Mouse (Mus musculus) CH12.LX (cell line): ENCODE results near the gene Gm28557. TPM values are rescaled to one million over a fixed set of nuclear protein-coding genes. Genes with fewer than 3 reads are reported as not detected.

Source experiments
- DNase-seq: peaks from one replicate; pipeline ENCODE4 v3.0.0-alpha.2; 2013; ENCODE audit errors: extremely low read depth
- H3K27ac ChIP-seq: 2 replicates; pipeline ENCODE4 v1.5.1; 2012; ENCODE audit warnings: low read depth, mild to moderate bottlenecking, control low read depth, moderate library complexity; ENCODE audit not compliant: insufficient read depth
- H3K27me3 ChIP-seq: replicated peaks from 2 replicates; pipeline ENCODE3; 2012; ENCODE audit warnings: inconsistent platforms
- H3K36me3 ChIP-seq, 2 experiments: replicated peaks in 1 of 2; 2 replicates each; pipeline versions ENCODE3 to v1.6.1; 2012; ENCODE audit warnings: inconsistent platforms in 1 of 2, low read length in 1 of 2, mild to moderate bottlenecking in 1 of 2, mixed read lengths in 1 of 2, moderate library complexity in 1 of 2; ENCODE audit not compliant: control insufficient read depth in 1 of 2, insufficient read depth in 1 of 2
- H3K4me1 ChIP-seq, 2 experiments: 2 replicates each; pipeline ENCODE4 v1.6.1; 2012; ENCODE audit warnings: inconsistent platforms in 1 of 2, moderate library complexity in 1 of 2; ENCODE audit not compliant: insufficient read depth in 2 of 2, control insufficient read depth in 1 of 2
- H3K4me2 ChIP-seq: 2 replicates; pipeline ENCODE4 v1.6.1; 2012; ENCODE audit warnings: low read depth, mild to moderate bottlenecking, control low read depth; ENCODE audit not compliant: poor library complexity, insufficient read depth, severe bottlenecking
- H3K4me3 ChIP-seq, 3 experiments: fragments of 150-350 bp in 1 of 3; sonication (generic) in 1 of 3; replicated peaks in 1 of 3; 2 replicates each; pipeline versions ENCODE3 to v1.5.1; 2011 to 2012; ENCODE audit warnings: low read depth in 2 of 3, low read length in 2 of 3, mild to moderate bottlenecking in 2 of 3, moderate library complexity in 2 of 3, control low read depth in 1 of 3, improper control_type of control experiment in 1 of 3, inconsistent platforms in 1 of 3, mixed read lengths in 1 of 3; ENCODE audit not compliant: poor library complexity in 1 of 3
- H3K79me2 ChIP-seq: replicated peaks from 2 replicates; pipeline ENCODE4 v1.6.1; 2012; ENCODE audit warnings: mild to moderate bottlenecking, moderate library complexity; ENCODE audit not compliant: control insufficient read depth, poor library complexity, insufficient read depth, severe bottlenecking; ENCODE audit errors: extremely low read depth
- H3K9ac ChIP-seq: 2 replicates; pipeline ENCODE4 v1.6.1; 2012; ENCODE audit warnings: low read depth, mild to moderate bottlenecking, control low read depth, moderate library complexity; ENCODE audit not compliant: insufficient read depth
- H3K9me3 ChIP-seq: replicated peaks from 2 replicates; pipeline ENCODE3; 2012; ENCODE audit warnings: low read length, inconsistent platforms, mixed read lengths
- BHLHE40 ChIP-seq: IDR thresholded peaks from 2 replicates; pipeline ENCODE4 v1.6.1; 2011; ENCODE audit warnings: mild to moderate bottlenecking, low read depth, low read length, improper control_type of control experiment
- CHD1 ChIP-seq: IDR thresholded peaks from 2 replicates; pipeline ENCODE4 v1.6.1; 2012; ENCODE audit warnings: low read depth, low read length, improper control_type of control experiment, inconsistent platforms
- CHD2 ChIP-seq: IDR thresholded peaks from 2 replicates; pipeline ENCODE4 v1.6.1; 2011; ENCODE audit warnings: low read length, improper control_type of control experiment
- CTCF ChIP-seq, 2 experiments: IDR thresholded peaks in 1 of 2; conservative IDR thresholded peaks in 1 of 2; 2 replicates each; pipeline ENCODE4 v1.5.1; 2011 to 2012; ENCODE audit warnings: low read depth in 2 of 2, low read length in 2 of 2, improper control_type of control experiment in 1 of 2, inconsistent platforms in 1 of 2, mild to moderate bottlenecking in 1 of 2, moderate library complexity in 1 of 2
- E2F4 ChIP-seq: IDR thresholded peaks from 2 replicates; pipeline ENCODE4 v1.6.1; 2011; ENCODE audit warnings: low read depth, low read length, improper control_type of control experiment; ENCODE audit not compliant: insufficient replicate concordance
- ELF1 ChIP-seq: IDR thresholded peaks from 2 replicates; pipeline ENCODE4 v1.6.1; 2014; ENCODE audit warnings: low read depth, mild to moderate bottlenecking, inconsistent platforms, low read length, improper control_type of control experiment
- EP300 ChIP-seq: IDR thresholded peaks from 2 replicates; pipeline ENCODE4 v1.6.1; 2011; ENCODE audit warnings: low read length, improper control_type of control experiment
- ETS1 ChIP-seq: conservative IDR thresholded peaks from 2 replicates; pipeline ENCODE4 v1.6.1; 2012; ENCODE audit warnings: low read depth, mild to moderate bottlenecking, inconsistent platforms, low read length, improper control_type of control experiment, moderate library complexity
- GABPA ChIP-seq: IDR thresholded peaks from 2 replicates; pipeline ENCODE4 v1.6.1; 2012; ENCODE audit warnings: low read depth, low read length, improper control_type of control experiment, inconsistent platforms; ENCODE audit not compliant: insufficient replicate concordance
- HCFC1 ChIP-seq: IDR thresholded peaks from 2 replicates; pipeline ENCODE4 v1.6.1; 2012; ENCODE audit warnings: low read depth, mild to moderate bottlenecking, inconsistent platforms, low read length, improper control_type of control experiment
- IRF4 ChIP-seq: IDR thresholded peaks from 2 replicates; pipeline ENCODE4 v1.6.1; 2014; ENCODE audit warnings: low read depth, mild to moderate bottlenecking, inconsistent platforms, low read length, improper control_type of control experiment
- JUN ChIP-seq: IDR thresholded peaks from 2 replicates; pipeline ENCODE4 v1.6.1; 2011; ENCODE audit warnings: low read depth, mild to moderate bottlenecking, low read length, improper control_type of control experiment, moderate library complexity; ENCODE audit not compliant: insufficient read depth
- JUND ChIP-seq: conservative IDR thresholded peaks from 2 replicates; pipeline ENCODE4 v1.6.1; 2011; ENCODE audit warnings: low read depth, low read length, improper control_type of control experiment
- KAT2A ChIP-seq: IDR thresholded peaks from 2 replicates; pipeline ENCODE4 v1.6.1; 2012; ENCODE audit warnings: low read length, improper control_type of control experiment, inconsistent platforms; ENCODE audit not compliant: insufficient replicate concordance
- MAFK ChIP-seq: IDR thresholded peaks from 2 replicates; pipeline ENCODE4 v1.6.1; 2011; ENCODE audit warnings: low read length, improper control_type of control experiment; ENCODE audit not compliant: insufficient replicate concordance
- MAX ChIP-seq: IDR thresholded peaks from 2 replicates; pipeline ENCODE4 v1.6.1; 2011; ENCODE audit warnings: low read length, improper control_type of control experiment
- MAZ ChIP-seq: IDR thresholded peaks from 2 replicates; pipeline ENCODE4 v1.6.1; 2012; ENCODE audit warnings: low read depth, mild to moderate bottlenecking, inconsistent platforms, low read length, improper control_type of control experiment, moderate library complexity
- MEF2A ChIP-seq: IDR thresholded peaks from 2 replicates; pipeline ENCODE4 v1.6.1; 2014; ENCODE audit warnings: low read depth, mild to moderate bottlenecking, inconsistent platforms, low read length, improper control_type of control experiment, borderline replicate concordance
- MXI1 ChIP-seq: IDR thresholded peaks from 2 replicates; pipeline ENCODE4 v1.6.1; 2011; ENCODE audit warnings: mild to moderate bottlenecking, low read depth, low read length, improper control_type of control experiment
- MYC ChIP-seq: IDR thresholded peaks from 2 replicates; pipeline ENCODE4 v1.6.1; 2011; ENCODE audit warnings: low read depth, mild to moderate bottlenecking, improper control_type of control experiment, low read length
- NELFE ChIP-seq: IDR thresholded peaks from 2 replicates; pipeline ENCODE4 v1.6.1; 2011; ENCODE audit warnings: low read depth, low read length, improper control_type of control experiment
- NRF1 ChIP-seq: IDR thresholded peaks from 2 replicates; pipeline ENCODE4 v1.6.1; 2014; ENCODE audit warnings: low read depth, mild to moderate bottlenecking, inconsistent platforms, low read length, improper control_type of control experiment, moderate library complexity
- PAX5 ChIP-seq: IDR thresholded peaks from 2 replicates; pipeline ENCODE4 v1.6.1; 2012; ENCODE audit warnings: low read length, inconsistent platforms, mixed read lengths
- POLR2A ChIP-seq: IDR thresholded peaks from 2 replicates; pipeline ENCODE4 v1.6.1; 2011; ENCODE audit warnings: low read depth, mild to moderate bottlenecking, improper control_type of control experiment, low read length
- POLR2AphosphoS2 ChIP-seq: IDR thresholded peaks from 2 replicates; pipeline ENCODE4 v1.6.1; 2011; ENCODE audit warnings: low read depth, low read length, improper control_type of control experiment
- RAD21 ChIP-seq: IDR thresholded peaks from 2 replicates; pipeline ENCODE4 v1.6.1; 2011; ENCODE audit warnings: low read depth, mild to moderate bottlenecking, low read length, improper control_type of control experiment, moderate library complexity
- RCOR1 ChIP-seq: conservative IDR thresholded peaks from 2 replicates; pipeline ENCODE4 v1.6.1; 2012; ENCODE audit warnings: low read depth, mild to moderate bottlenecking, inconsistent platforms, low read length, improper control_type of control experiment
- SIN3A ChIP-seq: IDR thresholded peaks from 2 replicates; pipeline ENCODE4 v1.6.1; 2012; ENCODE audit warnings: low read length, improper control_type of control experiment, inconsistent platforms
- SMC3 ChIP-seq: IDR thresholded peaks from 2 replicates; pipeline ENCODE4 v1.6.1; 2011; ENCODE audit warnings: low read depth, low read length, improper control_type of control experiment
- TBP ChIP-seq: conservative IDR thresholded peaks from 2 replicates; pipeline ENCODE4 v1.6.1; 2011; ENCODE audit warnings: low read depth, low read length, improper control_type of control experiment
- TCF12 ChIP-seq: IDR thresholded peaks from 2 replicates; pipeline ENCODE4 v1.6.1; 2014; ENCODE audit warnings: low read depth, mild to moderate bottlenecking, inconsistent platforms, low read length, improper control_type of control experiment
- USF1 ChIP-seq: IDR thresholded peaks from 2 replicates; pipeline ENCODE4 v1.6.1; 2014; ENCODE audit warnings: low read depth, mild to moderate bottlenecking, inconsistent platforms, low read length, improper control_type of control experiment
- USF2 ChIP-seq: conservative IDR thresholded peaks from 2 replicates; pipeline ENCODE4 v1.6.1; 2011; ENCODE audit warnings: low read depth, low read length, improper control_type of control experiment
- ZC3H11A ChIP-seq: IDR thresholded peaks from 2 replicates; pipeline ENCODE4 v1.6.1; 2012; ENCODE audit warnings: low read depth, mild to moderate bottlenecking, inconsistent platforms, low read length, improper control_type of control experiment
- ZKSCAN1 ChIP-seq: IDR thresholded peaks from 2 replicates; pipeline ENCODE4 v1.6.1; 2012; ENCODE audit warnings: low read depth, inconsistent platforms, low read length, improper control_type of control experiment, borderline replicate concordance
- ZMIZ1 ChIP-seq: IDR thresholded peaks from 2 replicates; pipeline ENCODE4 v1.6.1; 2012; ENCODE audit warnings: low read depth, mild to moderate bottlenecking, inconsistent platforms, low read length, improper control_type of control experiment
- ZNF384 ChIP-seq: IDR thresholded peaks from 2 replicates; pipeline ENCODE4 v1.6.1; 2012; ENCODE audit warnings: low read depth, low read length, improper control_type of control experiment, inconsistent platforms
- dilution Hi-C: fragments of 300-500 bp; cut with MboI; formaldehyde crosslinking; loops from 2 replicates; pipeline ENCODE4 v1.14.3; 2020; ENCODE audit warnings: low sequenced_read_pairs; ENCODE audit not compliant: extremely low pct_unique_long_range_greater_than_20kb, extremely low pct_ligation_motif_present
- in situ Hi-C: fragments of 300-500 bp; cut with MboI; formaldehyde crosslinking; loops from 3 replicates; pipeline ENCODE4 v1.14.3; 2019; ENCODE audit warnings: low sequenced_read_pairs, low pct_ligation_motif_present, low pct_unique_long_range_greater_than_20kb, mixed read lengths
- polyA plus RNA-seq: library from polyadenylated mRNA; unstranded; fragments of >175 nt; gene quantifications from 2 replicates; pipeline ENCODE4 v1.2.1, GENCODE M21; 2012; ENCODE audit warnings: low read depth; ENCODE audit not compliant: insufficient read length
- total RNA-seq, 2 experiments: library from RNA; depleted of rRNA; stranded (reverse); fragments of 300-350 nt in 1 of 2; fragments of >200 nt in 1 of 2; gene quantifications; 2 replicates each; pipeline ENCODE4 v1.2.3; 2012 to 2014

Gm28557 gene
- total and polyA plus RNA-seq, 3 experiments = 1.6 to 3.4 (median 2.9) TPM

GRCm38 (mm10) chr13:67060786-67061358 is 47.5 kb downstream of the Gm28557 start, which contains the start of gene Zfp712:
Gene Zfp712, minus strand, starts transcription at chr13:67061170.
- DNase-seq = peak; percentile 93
- in situ Hi-C loops (no loop called here), dilution Hi-C loops (no loop called here)
- H3K4me2 ChIP-seq = peak within 1 kb of the TSS; percentile 92
- no peaks in the 10 kb centered on the region for H3K79me2 ChIP-seq
- no peak for TF ChIP-seq E2F4
- no peak for TF ChIP-seq MAFK
- no peak for TF ChIP-seq SMC3
- TF ChIP-seq ZKSCAN1 = no peak
- TF ChIP-seq TBP = 0 out of 2 replicates have a peak, but pooled peaks have one; percentile 45
- TF ChIP-seq ZMIZ1 = no peak
- TF ChIP-seq USF1 = no peak
- TF ChIP-seq NELFE = no peak; the same call in 1 of the 2 replicates
- TF ChIP-seq NRF1 = peak; percentile 71
- TF ChIP-seq POLR2AphosphoS2 = peak; percentile 44; the same call in 1 of the 2 replicates
- peak; percentile 67; the same call in 1 of the 2 replicates for TF ChIP-seq MEF2A
- TF ChIP-seq ZNF384 = no peak
- TF ChIP-seq ETS1 = no peak
- peak; percentile 63 for TF ChIP-seq POLR2A
- TF ChIP-seq IRF4 = peak; percentile 57; the same call in 1 of the 2 replicates
- no peak for TF ChIP-seq MYC
- no peak for TF ChIP-seq EP300
- TF ChIP-seq HCFC1 = peak; percentile 96
- no peak for TF ChIP-seq RCOR1
- no peak for TF ChIP-seq CHD2
- TF ChIP-seq USF2 = no peak
- TF ChIP-seq MXI1 = peak; percentile 57; the same call in 1 of the 2 replicates
- TF ChIP-seq SIN3A = no peak
- no peak for TF ChIP-seq BHLHE40
- TF ChIP-seq TCF12 = peak; percentile 53; the same call in 1 of the 2 replicates
- no peak for TF ChIP-seq ZC3H11A
- no peak for TF ChIP-seq MAX
- peak; percentile 97 for TF ChIP-seq ELF1
- no peak for TF ChIP-seq JUN
- no peak for TF ChIP-seq CHD1
- TF ChIP-seq RAD21 = no peak
- peak; percentile 24; the same call in 1 of the 2 replicates for TF ChIP-seq GABPA
- TF ChIP-seq JUND = no peak
- TF ChIP-seq MAZ = no peak
- TF ChIP-seq CTCF (conservative IDR thresholded peaks at IDR 0.05 in 1 of 2, IDR thresholded peaks at IDR 0.05 in 1 of 2; ENCODE audit: low read depth in 2 of 2, low read length in 2 of 2) = no peak
- no peak for TF ChIP-seq PAX5
- peak; percentile 83; the same call in 1 of the 2 replicates for TF ChIP-seq KAT2A
- TF ChIP-seq, all 38 proteins: peak for 12
- Histone ChIP-seq H3K27me3 (no peaks in the 10 kb centered on the region), H3K27ac (peak within 1 kb of the TSS; percentile 54), H3K9me3 (no peaks in the 10 kb centered on the region), H3K4me3 (peak within 1 kb of the TSS; percentile 83 to 96 (median 93)), H3K4me1 (peaks cover 3 to 8% of the 10 kb centered on the region in 2 experiments; a peak in 3 of 4 replicates), H3K36me3 (peaks cover 0 to 2% of the 10 kb centered on the region in 2 experiments), H3K9ac (peak within 1 kb of the TSS; percentile 45)
